Mouse (Mus musculus) forebrain, embryonic 15.5 days (tissue): Measurements from ENCODE around the gene Cntnap2. TPM values are rescaled to one million over a fixed set of nuclear protein-coding genes. Genes with fewer than 3 reads are reported as not detected.

Experiments used
- ATAC-seq: fragments of 200-750 bp; cut with Nextera tagmentation; replicated peaks from 2 replicates; pipeline ENCODE4 v1.8.0; 2017; ENCODE audit warnings: mild to moderate bottlenecking, moderate TSS enrichment, moderate library complexity
- H3K27ac ChIP-seq: fragments of 300-500 bp; sonication (generic); replicated peaks from 2 replicates; pipeline ENCODE4 v1.5.1; 2015; ENCODE audit warnings: mild to moderate bottlenecking, inconsistent platforms
- H3K27me3 ChIP-seq: fragments of 300-500 bp; sonication (generic); 2 replicates; pipeline ENCODE4 v1.6.1; 2015; ENCODE audit warnings: inconsistent platforms
- H3K36me3 ChIP-seq: fragments of 300-500 bp; sonication (generic); 2 replicates; pipeline ENCODE4 v1.6.1; 2015; ENCODE audit warnings: mild to moderate bottlenecking, inconsistent platforms
- H3K4me1 ChIP-seq: fragments of 300-500 bp; sonication (generic); 2 replicates; pipeline ENCODE4 v1.6.1; 2015; ENCODE audit warnings: inconsistent platforms
- H3K4me2 ChIP-seq: fragments of 300-500 bp; sonication (generic); replicated peaks from 2 replicates; pipeline ENCODE4 v1.6.1; 2015; ENCODE audit warnings: mild to moderate bottlenecking, inconsistent platforms
- H3K4me3 ChIP-seq: fragments of 300-500 bp; sonication (generic); 2 replicates; pipeline ENCODE4 v1.5.1; 2015; ENCODE audit warnings: mild to moderate bottlenecking, inconsistent platforms
- H3K9ac ChIP-seq: fragments of 300-500 bp; sonication (generic); replicated peaks from 2 replicates; pipeline ENCODE4 v1.6.1; 2015; ENCODE audit warnings: mild to moderate bottlenecking, inconsistent platforms
- H3K9me3 ChIP-seq: fragments of 300-500 bp; sonication (generic); 2 replicates; pipeline ENCODE4 v1.6.1; 2016; ENCODE audit warnings: inconsistent platforms
- WGBS: fragments of 180-500 bp; shearing (Covaris S2); methylation state at CpG from one replicate; pipeline ENCODE4 v1.1.7; 2015; ENCODE audit warnings: mixed read lengths; 5-methylcytosine and 5-hydroxymethylcytosine counted together
- polyA plus RNA-seq: library from polyadenylated mRNA; unstranded; fragments of >200 nt; fragmentation: Nextera tagmentation; extraction: Ambion mirVana; gene quantifications from 2 replicates; pipeline ENCODE4 v1.2.1, GENCODE M21; 2015

The Cntnap2 gene
- polyA plus RNA-seq, 1 experiment from 2014 or later: 67.0 TPM

- Histone ChIP-seq H3K9me3 (no peaks in the 10 kb centered on the region), H3K4me3 (no peak overlapping the region), H3K27me3 (no peaks in the 10 kb centered on the region), H3K9ac (no peak overlapping the region), H3K36me3 (no peaks in the 10 kb centered on the region), H3K27ac (no peak overlapping the region), H3K4me1 (no peaks in the 10 kb centered on the region), H3K4me2 (no peak overlapping the region)
- no peak for ATAC-seq
- 90% methylated on average over 2 of the region's 2 CpGs for WGBS
Observed at GRCm38 (mm10) chr6:46197298-46197697, 1138.1 kb downstream of the Cntnap2 start.

DNA sequence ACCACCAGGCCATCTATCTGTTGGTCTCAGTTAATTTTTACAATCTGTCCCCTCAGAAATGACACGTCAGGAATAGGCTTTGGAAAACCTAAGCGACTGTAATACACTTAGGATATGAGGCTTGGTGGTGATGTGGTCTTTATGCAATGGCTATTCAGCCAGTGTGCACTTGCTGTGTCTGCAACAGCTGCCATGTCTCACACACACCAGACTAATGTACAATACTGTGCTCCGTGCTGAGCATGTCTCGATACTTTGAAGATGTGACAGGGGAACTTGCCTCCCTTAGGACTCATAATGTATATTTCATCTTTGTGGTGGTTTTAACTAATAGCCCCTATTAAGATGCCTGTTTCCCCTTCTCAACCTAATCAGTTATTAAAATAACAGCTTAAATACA lies 1142.7 kb downstream of the Cntnap2 start:
- no peaks in the 10 kb centered on the region for H3K27me3 ChIP-seq
- WGBS: 78% methylated on average over 4 of the region's 4 CpGs
- no peak overlapping the region for H3K4me2 ChIP-seq
- H3K36me3 ChIP-seq: no peaks in the 10 kb centered on the region
- no peak for ATAC-seq
- no peak overlapping the region for H3K27ac ChIP-seq
- no peaks in the 10 kb centered on the region for H3K4me1 ChIP-seq
- H3K9me3 ChIP-seq: no peaks in the 10 kb centered on the region
- H3K4me3 ChIP-seq: no peak overlapping the region
- no peak overlapping the region for H3K9ac ChIP-seq

GRCm38 (mm10) chr6:46205531-46205930 lies 1146.4 kb downstream of the Cntnap2 start:
- Histone ChIP-seq H3K9me3 (no peaks in the 10 kb centered on the region), H3K27me3 (no peaks in the 10 kb centered on the region), H3K4me2 (no peak overlapping the region), H3K36me3 (no peaks in the 10 kb centered on the region), H3K9ac (no peak overlapping the region), H3K4me3 (no peak overlapping the region), H3K4me1 (no peaks in the 10 kb centered on the region), H3K27ac (no peak overlapping the region)
- WGBS: 37% methylated on average over 2 of the region's 2 CpGs
- ATAC-seq: 0 out of 2 replicates have a peak, but pooled peaks have one; percentile 35

- no peak for ATAC-seq
- H3K4me2 ChIP-seq: no peak overlapping the region
- H3K27me3 ChIP-seq: no peaks in the 10 kb centered on the region
- no peaks in the 10 kb centered on the region for H3K36me3 ChIP-seq
- no peaks in the 10 kb centered on the region for H3K9me3 ChIP-seq
- no peak overlapping the region for H3K27ac ChIP-seq
- no peak overlapping the region for H3K9ac ChIP-seq
- H3K4me1 ChIP-seq: no peaks in the 10 kb centered on the region
- no peak overlapping the region for H3K4me3 ChIP-seq
- WGBS: 88% methylated on average over 1 of the region's 1 CpGs
Observed at GRCm38 (mm10) chr6:46232889-46233288, 1173.7 kb downstream of the Cntnap2 start.

DNA sequence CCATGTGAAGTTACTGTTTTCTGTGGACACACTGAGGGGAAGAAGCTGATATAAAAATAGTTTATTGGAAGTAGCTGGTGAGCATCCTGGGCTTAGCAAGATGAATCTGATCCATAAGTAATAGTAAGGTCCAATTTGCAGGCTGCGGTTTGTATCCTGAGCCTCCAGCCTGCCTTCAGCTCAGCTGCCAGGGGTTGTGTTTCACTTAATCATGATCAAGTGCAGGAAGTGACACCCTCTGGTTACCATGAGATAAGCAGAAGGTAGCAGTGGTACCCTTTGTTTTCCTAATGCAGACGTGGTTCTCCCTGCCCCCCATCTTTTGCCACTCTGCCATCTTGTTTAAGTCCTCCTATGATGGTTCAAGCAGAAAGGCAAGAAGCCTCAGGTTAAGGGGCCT lies 1181.2 kb downstream of the Cntnap2 start:
- WGBS: 73% methylated on average over 2 of the region's 2 CpGs
- no peaks in the 10 kb centered on the region for H3K27me3 ChIP-seq
- H3K4me1 ChIP-seq: no peaks in the 10 kb centered on the region
- no peaks in the 10 kb centered on the region for H3K36me3 ChIP-seq
- H3K27ac ChIP-seq: no peak overlapping the region
- no peak overlapping the region for H3K9ac ChIP-seq
- H3K9me3 ChIP-seq: no peaks in the 10 kb centered on the region
- no peak overlapping the region for H3K4me2 ChIP-seq
- ATAC-seq: no peak
- no peak overlapping the region for H3K4me3 ChIP-seq

GRCm38 (mm10) chr6:46263171-46263570 lies 1204.0 kb downstream of the Cntnap2 start:
- no peak overlapping the region for H3K9ac ChIP-seq
- H3K4me1 ChIP-seq: no peaks in the 10 kb centered on the region
- no peak overlapping the region for H3K4me3 ChIP-seq
- H3K27ac ChIP-seq: no peak overlapping the region
- H3K27me3 ChIP-seq: no peaks in the 10 kb centered on the region
- no peak overlapping the region for H3K4me2 ChIP-seq
- no peak for ATAC-seq
- no peaks in the 10 kb centered on the region for H3K9me3 ChIP-seq
- WGBS: 33% methylated on average over 1 of the region's 1 CpGs
- H3K36me3 ChIP-seq: no peaks in the 10 kb centered on the region

DNA sequence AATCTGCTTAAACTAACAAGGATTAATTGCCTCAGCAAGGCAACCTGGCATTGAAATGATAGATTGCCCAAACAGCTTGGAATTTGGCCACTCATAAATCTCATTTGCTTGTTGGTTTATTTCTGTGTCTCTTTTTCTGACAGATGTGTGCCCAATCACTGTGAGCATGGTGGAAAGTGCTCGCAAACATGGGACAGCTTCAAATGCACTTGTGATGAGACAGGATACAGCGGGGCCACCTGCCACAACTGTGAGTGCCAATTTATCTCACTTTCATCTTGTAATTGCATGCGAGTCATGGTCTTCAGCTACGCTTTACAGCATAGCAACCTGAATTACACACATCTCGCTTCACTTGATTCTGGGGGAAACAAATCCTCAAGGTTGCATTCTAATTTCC lies 1287.8 kb downstream of the Cntnap2 start:
- Histone ChIP-seq H3K4me3 (no peak overlapping the region), H3K27me3 (no peaks in the 10 kb centered on the region), H3K27ac (no peak overlapping the region), H3K9ac (no peak overlapping the region), H3K9me3 (no peaks in the 10 kb centered on the region), H3K4me2 (no peak overlapping the region), H3K36me3 (no peaks in the 10 kb centered on the region), H3K4me1 (0 out of 2 replicates have a peak, but pooled peaks cover 5% of the 10 kb centered on the region)
- 49% methylated on average over 5 of the region's 5 CpGs for WGBS
- ATAC-seq: peak; percentile 73; the same call in 1 of the 2 replicates

DNA sequence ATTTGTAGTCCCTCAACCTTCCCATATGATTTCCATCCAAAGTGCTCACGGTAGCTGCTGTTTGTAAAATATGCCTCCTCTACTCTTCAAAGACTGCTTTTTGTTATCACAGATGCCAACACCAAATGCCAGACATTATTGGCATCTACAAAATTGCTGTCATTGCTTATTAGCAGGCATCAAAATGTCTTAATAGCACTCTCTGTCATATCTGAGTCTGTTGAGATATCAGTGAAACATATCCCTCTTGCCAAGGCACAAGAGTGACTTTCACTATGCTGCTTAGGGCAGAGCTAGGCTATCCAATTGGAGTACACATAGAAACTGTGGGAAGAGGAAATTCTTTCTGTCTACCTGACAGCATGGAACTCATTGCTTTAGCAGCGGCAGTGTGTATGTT lies 1301.9 kb downstream of the Cntnap2 start:
- Histone ChIP-seq H3K4me3 (no peak overlapping the region), H3K9me3 (no peaks in the 10 kb centered on the region), H3K4me1 (peaks cover 6% of the 10 kb centered on the region; the same call in 1 of the 2 replicates), H3K36me3 (no peaks in the 10 kb centered on the region), H3K4me2 (no peak overlapping the region), H3K27ac (no peak overlapping the region), H3K9ac (no peak overlapping the region), H3K27me3 (no peaks in the 10 kb centered on the region)
- ATAC-seq: peak; percentile 67
- 62% methylated on average over 2 of the region's 2 CpGs for WGBS

- ATAC-seq: peak; percentile 92
- WGBS: 66% methylated on average over 1 of the region's 1 CpGs
- no peaks in the 10 kb centered on the region for H3K36me3 ChIP-seq
- no peak overlapping the region for H3K4me3 ChIP-seq
- H3K4me1 ChIP-seq: peaks cover 6% of the 10 kb centered on the region; the same call in 1 of the 2 replicates
- no peaks in the 10 kb centered on the region for H3K9me3 ChIP-seq
- no peaks in the 10 kb centered on the region for H3K27me3 ChIP-seq
- no peak overlapping the region for H3K4me2 ChIP-seq
- H3K27ac ChIP-seq: no peak overlapping the region
- H3K9ac ChIP-seq: no peak overlapping the region
Observed at GRCm38 (mm10) chr6:46362156-46362555, 1303.0 kb downstream of the Cntnap2 start.

GRCm38 (mm10) chr6:46398725-46399589 lies 1339.8 kb downstream of the Cntnap2 start:
- H3K27ac ChIP-seq: no peak overlapping the region; the same call in 1 of the 2 replicates
- H3K4me1 ChIP-seq: no peaks in the 10 kb centered on the region; the same call in 1 of the 2 replicates
- no peaks in the 10 kb centered on the region for H3K9me3 ChIP-seq
- ATAC-seq: peak; percentile 78
- no peak overlapping the region for H3K4me2 ChIP-seq
- H3K4me3 ChIP-seq: no peak overlapping the region
- no peak overlapping the region for H3K9ac ChIP-seq
- WGBS: 61% methylated on average over 2 of the region's 2 CpGs
- H3K27me3 ChIP-seq: no peaks in the 10 kb centered on the region
- no peaks in the 10 kb centered on the region for H3K36me3 ChIP-seq

DNA sequence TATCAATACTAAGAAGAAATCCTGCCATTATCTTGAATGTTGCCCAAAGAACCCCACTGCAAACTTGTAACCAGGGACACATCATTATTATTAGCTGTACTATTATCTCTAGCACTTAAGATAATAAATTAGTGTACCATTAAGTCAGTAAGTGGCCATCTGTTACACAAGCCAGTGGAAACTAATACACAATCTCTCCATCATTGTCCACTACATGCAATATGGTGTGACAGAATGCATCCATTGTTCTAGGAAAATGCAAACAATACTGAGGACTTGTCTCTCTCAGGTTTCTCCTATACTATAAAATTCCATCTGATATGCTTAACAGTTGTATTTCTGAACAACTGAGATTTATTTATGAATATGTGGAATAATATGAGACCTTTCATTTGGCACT lies 1355.0 kb downstream of the Cntnap2 start:
- Histone ChIP-seq H3K9ac (no peak overlapping the region), H3K27me3 (no peaks in the 10 kb centered on the region), H3K27ac (no peak overlapping the region), H3K4me3 (no peak overlapping the region), H3K4me2 (no peak overlapping the region), H3K4me1 (no peaks in the 10 kb centered on the region), H3K9me3 (no peaks in the 10 kb centered on the region), H3K36me3 (no peaks in the 10 kb centered on the region)
- no peak for ATAC-seq

DNA sequence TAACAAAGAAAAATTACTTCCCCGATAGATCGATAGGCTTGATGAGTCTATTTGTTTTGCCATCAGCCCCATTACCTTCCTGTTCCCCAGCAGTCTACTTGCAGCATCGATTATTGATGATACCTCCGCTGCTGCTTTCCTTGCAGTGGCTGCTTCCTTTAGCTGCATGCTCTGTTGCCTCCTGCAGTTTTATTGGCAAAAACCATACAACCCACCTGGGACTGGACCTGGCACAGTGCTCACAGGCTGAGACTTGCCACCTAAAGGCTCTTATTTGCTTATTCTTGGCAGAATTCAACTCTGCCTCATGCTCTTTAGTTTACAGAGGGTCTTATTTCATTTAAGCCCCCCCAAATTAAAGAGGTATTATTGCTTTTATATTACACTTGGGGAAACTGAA lies 1355.4 kb downstream of the Cntnap2 start:
- ATAC-seq: no peak
- H3K4me3 ChIP-seq: no peak overlapping the region
- no peak overlapping the region for H3K9ac ChIP-seq
- H3K36me3 ChIP-seq: no peaks in the 10 kb centered on the region
- no peaks in the 10 kb centered on the region for H3K4me1 ChIP-seq
- H3K27me3 ChIP-seq: no peaks in the 10 kb centered on the region
- H3K4me2 ChIP-seq: no peak overlapping the region
- WGBS: 89% methylated on average over 4 of the region's 4 CpGs
- no peaks in the 10 kb centered on the region for H3K9me3 ChIP-seq
- H3K27ac ChIP-seq: no peak overlapping the region

- Histone ChIP-seq H3K36me3 (no peaks in the 10 kb centered on the region), H3K27me3 (no peaks in the 10 kb centered on the region), H3K4me2 (no peak overlapping the region), H3K4me3 (no peak overlapping the region), H3K9ac (no peak overlapping the region), H3K4me1 (no peaks in the 10 kb centered on the region), H3K9me3 (no peaks in the 10 kb centered on the region), H3K27ac (no peak overlapping the region)
- ATAC-seq: 0 out of 2 replicates have a peak, but pooled peaks have one; percentile 43
Observed at GRCm38 (mm10) chr6:46419827-46420226, 1360.7 kb downstream of the Cntnap2 start.
